Mouse (Mus musculus): ENCODE results near the gene Vezt.

Vezt gene

GRCm38 (mm10) chr10:93950991-93951390 lies 84.6 kb downstream of the Vezt start:
- no peak for DNase-seq (ENCODE audit: low spot score in 2 of 2)

GRCm38 (mm10) chr10:93949921-93950320 lies 85.7 kb downstream of the Vezt start:
- no peak for DNase-seq (ENCODE audit: low spot score in 2 of 2)

GRCm38 (mm10) chr10:93945843-93946499 lies 89.6 kb downstream of the Vezt start:
- no peak for DNase-seq (ENCODE audit: low spot score in 2 of 2)

GRCm38 (mm10) chr10:93945364-93945763 lies 90.3 kb downstream of the Vezt start:
- no peak for DNase-seq (ENCODE audit: low spot score in 2 of 2)

GRCm38 (mm10) chr10:93944241-93944640 lies 91.4 kb downstream of the Vezt start:
- no peak for DNase-seq (ENCODE audit: low spot score in 2 of 2)

- no peak for DNase-seq (ENCODE audit: low spot score in 2 of 2)
These were observed 95.3 kb downstream of the Vezt start for GRCm38 (mm10) chr10:93940279-93940678.

GRCm38 (mm10) chr10:93939676-93940075 lies 95.9 kb downstream of the Vezt start:
- no peak for DNase-seq (ENCODE audit: low spot score in 2 of 2)

GRCm38 (mm10) chr10:93938844-93939271 lies 96.8 kb downstream of the Vezt start:
- no peak for DNase-seq (ENCODE audit: low spot score in 2 of 2)

- no peak for DNase-seq (ENCODE audit: low spot score in 2 of 2)
These were observed 101.6 kb downstream of the Vezt start for GRCm38 (mm10) chr10:93933980-93934379.

- DNase-seq (ENCODE audit: low spot score in 2 of 2): no peak
These were observed 102.8 kb downstream of the Vezt start for GRCm38 (mm10) chr10:93932861-93933260.

- DNase-seq (ENCODE audit: low spot score in 2 of 2): no peak
These were observed 103.6 kb downstream of the Vezt start for GRCm38 (mm10) chr10:93932020-93932419.

GRCm38 (mm10) chr10:93931431-93931830 lies 104.2 kb downstream of the Vezt start:
- DNase-seq (ENCODE audit: low spot score in 2 of 2): no peak

GRCm38 (mm10) chr10:93930236-93930824 lies 105.3 kb downstream of the Vezt start:
- DNase-seq (ENCODE audit: low spot score in 2 of 2): no peak

- no peak for DNase-seq (ENCODE audit: low spot score in 2 of 2)
These were observed 111.0 kb downstream of the Vezt start for GRCm38 (mm10) chr10:93924666-93925065.

- DNase-seq (ENCODE audit: low spot score in 2 of 2): no peak
These were observed 114.5 kb downstream of the Vezt start for GRCm38 (mm10) chr10:93921160-93921559.

GRCm38 (mm10) chr10:93919227-93919626 lies 116.4 kb downstream of the Vezt start:
- DNase-seq (ENCODE audit: low spot score in 2 of 2): no peak

- no peak for DNase-seq (ENCODE audit: low spot score in 2 of 2)
These were observed 116.9 kb downstream of the Vezt start for GRCm38 (mm10) chr10:93918701-93919100.

- no peak for DNase-seq (ENCODE audit: low spot score in 2 of 2)
These were observed 117.5 kb downstream of the Vezt start for GRCm38 (mm10) chr10:93918087-93918486.

GRCm38 (mm10) chr10:93916778-93917177 lies 118.8 kb downstream of the Vezt start:
- DNase-seq (ENCODE audit: low spot score in 2 of 2): no peak

GRCm38 (mm10) chr10:93915531-93916275 lies 119.9 kb downstream of the Vezt start:
- DNase-seq (ENCODE audit: low spot score in 2 of 2): no peak

- no peak for DNase-seq (ENCODE audit: low spot score in 2 of 2)
These were observed 122.1 kb downstream of the Vezt start for GRCm38 (mm10) chr10:93913525-93913924.

GRCm38 (mm10) chr10:93912917-93913316 lies 122.7 kb downstream of the Vezt start:
- no peak for DNase-seq (ENCODE audit: low spot score in 2 of 2)

Measured in frontal cortex, postnatal 25 days (tissue).